Mouse (Mus musculus) monocyte, adult 2 months (primary cell): Measurements from ENCODE around the gene Zranb1.
A peak's percentile ranks its signal among the peaks of the same experiment; 100 is the strongest.

ENCODE experiments used
- DNase-seq, 2 experiments: peaks; one replicate each; pipeline ENCODE4 v3.0.0; 2022; ENCODE audit warnings: low spot score in 2 of 2, low read depth in 1 of 2

Zranb1 gene

DNA sequence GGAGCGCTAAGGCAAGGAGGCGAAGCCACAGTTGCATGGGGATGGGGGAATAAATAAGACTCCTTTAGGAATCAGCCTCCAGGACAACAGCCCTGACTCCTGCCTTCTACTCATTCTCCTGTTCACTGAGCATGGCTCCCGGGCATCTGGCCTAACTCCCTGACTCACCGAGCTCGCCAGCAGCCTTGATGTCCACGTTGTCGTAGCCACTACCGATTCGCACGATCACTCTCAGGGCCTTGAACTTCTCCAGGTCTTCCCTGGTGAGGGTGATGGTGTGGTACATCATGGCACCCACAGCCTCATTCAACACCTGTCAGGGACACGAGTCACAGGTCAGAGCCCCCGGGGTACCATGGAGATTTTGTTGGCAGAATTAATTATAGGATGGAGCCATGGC is 67.7 kb downstream of the Zranb1 start:
- no peak for DNase-seq

DNA sequence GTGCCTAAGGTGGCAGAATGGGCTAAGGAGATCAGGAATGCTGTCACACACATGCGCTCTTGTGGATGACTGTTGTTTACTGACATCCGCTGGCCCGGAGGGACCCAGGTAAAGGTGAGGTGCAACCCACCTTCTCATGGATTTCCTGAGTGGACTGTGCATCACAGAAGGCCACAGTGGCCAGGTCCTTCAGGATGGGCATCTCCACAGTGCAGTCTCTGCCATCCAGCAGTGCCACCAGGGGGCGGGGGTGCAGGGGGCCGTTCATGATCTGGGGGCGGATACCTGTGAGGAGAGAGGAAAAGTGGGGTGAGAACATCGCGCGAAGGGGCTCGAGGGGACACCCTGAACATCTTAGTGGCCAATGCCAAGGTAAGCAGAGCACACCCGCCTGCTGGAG is 68.1 kb downstream of the Zranb1 start:
- no peak for DNase-seq

DNA sequence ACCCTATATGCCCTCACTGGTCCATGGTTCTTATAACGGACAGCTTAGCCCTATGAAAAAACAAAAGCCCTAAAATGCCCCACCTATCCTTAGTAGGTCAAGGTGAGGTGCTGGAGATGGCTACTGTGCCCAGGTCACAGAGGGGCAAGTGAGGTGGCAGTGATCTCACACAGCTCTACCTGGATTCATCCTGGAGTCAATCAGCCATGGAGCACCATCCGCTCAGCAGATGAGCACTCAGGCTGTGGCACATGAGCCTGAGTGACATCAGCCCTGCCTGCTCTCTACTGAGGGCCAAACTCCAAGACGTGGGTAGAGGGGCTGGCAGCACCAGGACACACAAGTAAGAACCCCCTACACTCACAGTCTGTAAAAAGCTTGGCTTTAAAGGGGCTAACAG is 70.4 kb downstream of the Zranb1 start:
- no peak for DNase-seq

DNA sequence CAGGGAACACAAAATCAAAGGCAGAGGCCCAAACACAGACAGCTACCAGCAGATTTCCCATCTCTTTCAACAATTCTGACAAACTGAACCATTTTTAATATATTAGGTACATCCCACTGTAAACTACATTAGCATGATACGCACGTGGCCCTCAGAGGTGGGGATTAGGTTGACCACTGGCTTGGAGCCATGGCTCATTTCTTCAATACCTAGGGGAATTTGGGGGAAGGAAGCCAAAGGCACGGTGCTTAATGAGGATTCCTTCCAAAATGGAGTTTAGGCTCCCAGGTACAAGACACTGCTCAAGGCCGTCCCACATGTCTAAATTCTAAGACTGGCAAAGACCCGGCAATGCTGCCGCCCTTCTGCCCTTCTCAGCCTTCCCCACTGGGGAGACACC is 71.3 kb downstream of the Zranb1 start:
- no peak for DNase-seq

DNA sequence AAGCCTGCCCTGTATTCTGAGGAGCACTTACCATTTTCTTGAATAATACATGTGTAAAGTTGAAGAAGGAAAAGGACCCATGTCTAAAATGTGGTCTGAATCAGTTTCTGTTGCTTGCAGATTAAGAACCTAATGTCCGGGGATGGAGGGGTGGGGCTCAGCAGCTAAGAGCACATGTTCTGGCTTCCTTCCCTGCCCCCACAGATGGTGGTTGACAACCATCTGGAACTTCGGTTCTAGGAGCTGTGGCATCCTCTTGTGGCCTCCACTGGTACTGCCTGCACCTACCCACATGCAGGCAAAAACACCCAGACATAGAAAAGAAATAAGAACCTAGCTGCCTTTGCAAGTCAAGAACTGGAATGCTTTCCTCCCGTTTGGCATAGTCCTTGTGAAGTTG is 72.5 kb downstream of the Zranb1 start:
- DNase-seq = peak in 1 of 2 experiments; percentile 10

DNA sequence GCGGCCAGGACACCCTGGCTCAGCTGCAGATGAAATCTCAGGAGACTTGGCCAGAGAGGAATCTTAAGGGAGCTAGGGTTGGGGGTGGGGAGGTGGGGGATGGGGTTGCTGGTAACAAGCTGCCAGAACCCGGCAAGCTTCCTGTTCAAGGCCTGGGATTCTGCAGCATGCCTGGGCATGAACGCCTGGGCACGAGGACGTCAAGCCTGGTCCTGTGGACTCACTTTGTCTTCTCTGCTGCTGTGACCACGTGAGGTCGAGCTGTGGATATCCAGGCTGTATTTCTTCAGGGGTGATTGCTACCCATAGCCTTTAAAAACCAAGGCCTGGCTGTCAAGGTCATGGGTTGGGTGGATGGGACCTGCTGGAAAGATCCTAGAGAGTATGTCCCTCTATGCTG is 74.8 kb downstream of the Zranb1 start:
- no peak for DNase-seq

DNA sequence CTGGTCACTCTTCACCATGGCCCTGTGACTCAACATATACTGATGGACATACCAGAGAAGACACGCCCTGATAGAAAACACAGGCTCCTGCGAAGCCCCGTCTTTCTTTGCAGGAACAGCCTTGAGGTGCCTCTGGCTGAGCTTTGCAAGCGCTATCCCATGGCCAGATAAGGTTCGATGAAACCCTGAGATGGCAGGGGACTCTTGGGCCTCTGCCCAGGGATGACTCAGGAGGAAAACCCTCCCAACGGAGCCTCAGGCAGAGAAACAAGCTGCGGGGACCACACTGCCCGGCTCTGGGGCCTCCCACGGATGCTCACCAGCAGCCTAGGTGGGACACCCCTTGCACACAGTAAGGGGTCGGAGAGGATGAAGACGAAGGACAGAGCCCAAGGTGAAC is 76.4 kb downstream of the Zranb1 start:
- no peak for DNase-seq

DNA sequence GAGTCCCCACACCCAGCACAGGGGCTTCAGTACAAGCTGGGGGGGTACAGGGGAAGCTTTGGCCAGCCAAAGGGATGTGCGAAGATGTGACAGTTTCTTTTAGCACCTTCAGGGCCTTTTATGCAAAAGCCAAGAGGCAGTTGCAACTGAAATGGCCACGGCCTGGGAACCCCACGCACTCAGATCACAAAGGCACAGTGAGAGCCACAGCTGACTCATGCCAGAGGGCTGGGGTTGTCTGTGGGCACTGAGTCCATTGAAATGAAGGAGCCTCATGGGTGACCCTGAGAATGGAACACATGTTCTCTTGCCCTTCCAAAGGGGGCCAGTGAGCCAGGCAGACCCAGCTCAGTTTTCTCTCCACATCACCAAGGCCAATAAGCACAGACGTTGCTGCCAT is 77.7 kb downstream of the Zranb1 start:
- no peak for DNase-seq

DNA sequence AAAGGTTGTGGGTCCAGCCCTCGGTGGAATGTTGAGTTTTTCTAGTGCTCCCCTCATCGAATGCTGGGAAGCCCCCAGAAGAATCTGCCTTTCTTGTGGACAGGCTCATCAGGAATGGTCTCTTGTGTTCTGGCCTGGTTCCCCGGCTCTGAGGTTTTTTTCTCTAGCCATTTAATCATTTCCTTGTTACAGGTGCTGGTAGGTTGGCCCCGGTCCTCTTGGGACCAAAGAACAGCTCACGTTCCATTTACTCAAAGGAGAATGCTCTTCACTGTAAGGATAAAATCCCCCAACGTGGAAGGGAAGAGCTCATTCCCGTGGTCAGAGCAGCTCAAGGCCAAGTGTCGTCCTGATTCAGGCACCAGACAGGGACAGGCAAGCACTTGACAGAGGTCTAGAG is 78.7 kb downstream of the Zranb1 start:
- DNase-seq = no peak

DNA sequence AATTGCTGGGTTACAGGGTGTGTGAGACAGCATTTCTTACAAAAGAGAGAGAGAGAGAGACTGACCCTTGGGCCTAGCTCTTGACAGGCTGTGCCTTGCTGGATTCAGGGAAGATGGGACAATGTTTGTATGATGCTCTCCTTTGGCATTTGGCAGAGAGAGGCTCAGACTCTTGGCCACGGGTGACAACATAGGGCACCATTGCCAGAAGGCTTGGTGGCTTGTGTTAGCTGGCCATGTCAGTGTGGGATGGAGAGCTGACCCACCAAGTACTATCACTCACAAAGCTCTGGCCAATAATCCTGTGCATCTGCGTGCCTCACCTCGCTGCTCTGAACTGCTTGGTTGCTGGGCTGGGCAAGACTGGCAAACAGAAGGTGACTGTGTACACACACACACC is 79.5 kb downstream of the Zranb1 start:
- DNase-seq = no peak

DNA sequence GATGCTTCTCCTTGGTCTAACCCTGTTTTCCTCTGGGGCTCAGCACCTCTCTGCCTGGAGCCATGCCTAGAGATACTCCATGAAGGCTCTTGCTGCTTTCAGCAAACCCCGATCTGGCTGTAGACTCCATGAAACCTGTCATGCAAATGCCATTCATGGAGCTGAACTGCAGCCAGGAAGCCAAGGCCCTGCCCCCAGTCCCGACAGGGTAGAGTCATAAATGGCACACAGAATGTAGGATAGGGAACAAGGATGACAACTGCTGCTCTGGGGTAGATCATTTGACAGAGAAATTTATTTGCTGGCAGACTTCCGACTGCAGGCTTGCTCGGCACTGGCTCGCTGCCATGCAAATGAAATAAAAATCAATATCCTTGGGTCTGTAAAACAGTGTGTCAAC is 80.2 kb downstream of the Zranb1 start:
- DNase-seq = no peak

DNA sequence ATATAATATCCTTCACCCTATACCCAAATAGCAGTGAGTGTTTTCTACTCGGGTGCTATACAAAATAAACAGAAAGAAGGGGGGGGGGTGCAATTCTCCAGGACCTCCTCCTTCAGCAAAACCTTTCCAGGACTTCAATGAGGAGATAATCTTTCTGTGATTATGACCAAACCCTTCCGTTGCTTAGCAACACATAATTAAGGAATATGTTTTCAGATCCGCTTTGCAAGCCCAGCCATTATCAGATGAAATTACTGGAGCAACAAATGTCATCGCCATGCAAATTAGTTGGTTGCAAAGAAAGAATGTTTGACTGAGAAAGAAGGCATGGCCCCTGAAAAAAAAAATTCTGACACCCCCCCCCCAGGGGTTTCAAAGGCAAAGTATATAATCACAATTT is 80.7 kb downstream of the Zranb1 start:
- no peak for DNase-seq

DNA sequence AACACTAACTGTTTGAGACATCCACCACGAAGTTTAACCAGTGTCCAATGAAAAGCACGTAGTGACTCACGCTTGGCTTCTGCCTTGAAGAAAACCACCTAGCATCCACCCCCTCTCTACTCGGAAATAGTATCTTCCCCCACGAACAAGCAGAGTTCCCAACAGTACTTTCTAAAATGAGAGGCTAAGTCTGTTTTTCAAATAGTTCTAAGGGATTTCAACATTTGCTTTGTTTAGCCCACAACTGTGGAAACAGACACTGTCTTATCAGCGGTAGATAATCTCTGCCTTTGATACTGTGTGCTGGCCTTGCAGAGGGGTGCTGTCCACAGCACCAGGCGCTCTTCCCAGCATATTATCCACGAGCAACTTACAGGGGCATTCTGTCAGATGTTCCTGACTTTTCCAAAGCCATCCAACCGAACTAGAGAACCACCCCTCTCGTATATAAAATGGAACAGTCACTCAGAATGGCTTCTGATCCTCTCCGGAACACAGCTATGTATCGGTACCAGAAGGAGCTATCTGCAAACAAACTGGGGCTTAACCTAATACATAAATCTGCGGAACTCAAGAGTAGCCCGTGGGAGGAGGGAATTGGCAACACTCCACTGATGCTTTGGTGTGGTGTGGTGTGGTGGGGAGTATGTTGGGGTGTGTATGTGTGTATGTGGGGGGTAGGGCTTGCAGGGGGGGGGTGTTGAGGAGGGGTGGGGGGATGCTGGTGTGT is 81.9 kb downstream of the Zranb1 start:
- DNase-seq = no peak

DNA sequence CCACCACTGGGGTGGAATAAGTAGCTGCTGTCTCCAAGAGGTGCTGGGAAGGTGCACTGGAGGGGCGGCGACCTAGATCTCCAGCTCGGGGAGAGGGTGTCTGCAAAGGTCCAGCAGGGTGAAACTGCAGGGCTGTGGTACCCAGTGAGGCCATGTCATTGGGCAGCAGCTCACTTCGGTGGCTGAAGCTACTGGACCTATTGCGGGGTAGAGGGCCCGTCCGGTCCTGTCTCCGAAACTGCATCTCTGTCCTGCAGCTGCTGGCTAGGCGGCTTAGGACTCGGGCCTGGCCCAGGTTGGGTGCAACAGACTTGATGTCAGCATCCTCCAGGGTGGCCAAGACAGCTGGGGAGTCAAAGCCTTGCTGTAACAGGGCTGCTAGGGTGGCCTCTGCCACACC is 83.0 kb downstream of the Zranb1 start:
- no peak for DNase-seq

DNA sequence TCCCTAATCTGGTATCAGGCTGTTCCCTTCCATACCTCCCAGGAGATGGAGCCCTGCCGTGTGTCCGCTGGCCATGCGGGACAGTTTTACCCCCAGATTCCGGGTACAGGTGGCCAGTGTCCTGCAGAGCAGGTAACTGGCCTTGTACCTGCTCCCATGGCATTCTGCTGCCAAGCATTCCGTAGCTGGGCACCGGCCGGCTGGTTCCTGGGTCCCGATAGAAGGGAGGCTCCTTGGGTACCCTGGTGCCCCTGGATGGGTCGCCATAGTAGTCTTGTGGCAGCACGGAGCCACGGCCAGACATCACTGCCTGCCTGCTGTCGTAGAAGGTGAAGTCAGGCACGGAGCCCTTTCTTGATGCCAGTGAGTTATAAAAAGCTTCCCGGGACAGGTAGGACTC is 83.7 kb downstream of the Zranb1 start:
- DNase-seq = no peak

DNA sequence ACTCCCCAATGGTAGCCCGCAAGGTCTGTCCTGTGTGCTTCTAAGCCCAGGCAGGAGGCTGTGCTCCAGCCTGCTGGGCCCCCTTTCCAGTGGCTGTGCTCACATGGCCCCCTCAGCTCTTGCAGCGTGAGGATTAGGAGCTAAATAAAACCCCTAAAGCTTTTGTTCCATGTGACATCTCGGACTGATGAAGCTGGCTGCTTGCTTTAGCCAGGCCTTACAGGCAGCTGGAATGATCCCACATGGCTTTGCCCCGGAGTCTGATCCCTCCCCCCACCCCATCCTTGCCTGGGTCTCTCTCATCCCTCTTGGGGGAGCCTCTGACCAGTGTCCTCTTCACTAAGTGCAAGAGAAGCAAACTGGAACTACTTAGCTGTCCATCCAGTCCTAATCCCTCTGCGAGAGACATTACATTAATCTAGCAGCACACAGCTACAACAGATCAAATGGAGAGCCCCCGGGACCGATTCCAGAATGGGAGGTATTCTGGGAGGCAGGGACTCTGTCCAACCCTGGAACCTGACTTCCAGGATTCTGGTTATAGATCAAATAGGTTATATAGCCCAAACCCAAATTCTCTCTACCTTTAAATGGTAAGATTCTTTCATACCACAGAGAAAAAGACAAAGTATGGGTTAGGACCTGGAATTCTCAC is 84.6 kb downstream of the Zranb1 start:
- no peak for DNase-seq

DNA sequence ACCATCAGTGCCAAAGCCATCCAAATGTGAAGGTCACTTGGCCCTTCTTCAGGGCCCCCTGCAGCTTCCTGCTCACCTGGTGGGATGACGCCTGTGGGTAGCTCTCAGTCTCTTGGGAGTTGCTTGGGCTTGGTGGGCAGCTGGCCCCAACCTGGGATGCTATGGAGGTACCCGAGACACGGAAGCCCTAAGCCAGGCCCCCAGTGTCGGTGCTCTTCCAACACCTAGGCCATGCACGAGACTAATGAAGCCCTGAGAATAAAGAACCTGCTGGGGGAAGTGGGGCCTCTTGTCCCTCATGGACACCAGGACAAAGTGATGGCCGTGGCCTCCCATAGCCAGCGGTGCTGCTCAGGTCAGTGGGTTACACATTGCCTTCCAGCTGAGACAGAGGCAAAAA is 88.0 kb downstream of the Zranb1 start:
- no peak for DNase-seq

DNA sequence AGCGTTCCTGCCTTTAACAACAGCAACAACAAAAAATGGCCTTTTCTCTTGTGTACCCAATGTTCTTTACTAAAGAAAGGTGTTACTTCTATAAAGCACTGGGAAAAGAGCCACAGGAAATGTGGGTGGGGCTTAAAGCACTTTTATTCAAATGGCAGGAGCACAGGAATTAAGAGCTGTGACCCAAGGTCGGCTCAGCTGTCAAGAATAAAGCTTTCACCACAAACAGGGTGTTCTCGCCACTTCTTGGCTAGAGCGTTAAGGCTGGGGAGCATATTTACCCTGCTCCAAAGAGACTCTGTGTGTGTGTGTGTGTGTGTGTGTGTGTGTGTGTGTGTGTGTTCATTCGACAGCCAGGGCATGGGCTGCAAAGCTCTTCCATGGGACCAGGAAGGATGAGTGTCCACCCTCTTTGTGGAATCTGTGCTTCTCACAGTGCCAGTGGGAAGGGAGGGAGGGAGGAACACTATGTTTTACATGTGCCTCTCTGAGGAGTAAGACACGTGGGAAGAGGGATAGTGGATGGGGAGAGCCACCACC is 88.6 kb downstream of the Zranb1 start:
- no peak for DNase-seq

DNA sequence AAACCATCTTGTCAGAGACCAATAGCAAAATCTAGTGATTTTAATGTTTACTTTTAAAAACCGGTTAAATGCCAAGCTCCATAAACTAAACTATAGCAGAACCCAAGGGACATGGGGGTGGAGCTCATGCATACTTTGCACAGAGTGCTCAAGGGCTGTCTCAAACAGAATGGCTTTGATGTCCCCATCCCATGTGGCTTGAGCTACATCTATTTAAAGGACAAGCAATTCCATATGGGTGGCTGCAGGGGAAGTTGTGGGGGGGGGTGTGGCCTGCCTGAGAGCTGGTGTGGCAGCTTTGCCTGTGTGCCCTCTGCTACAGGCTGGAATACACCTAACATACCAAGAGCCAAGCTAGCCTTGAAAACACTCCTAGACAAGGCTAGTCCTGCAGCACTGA is 93.8 kb downstream of the Zranb1 start:
- DNase-seq = no peak

DNA sequence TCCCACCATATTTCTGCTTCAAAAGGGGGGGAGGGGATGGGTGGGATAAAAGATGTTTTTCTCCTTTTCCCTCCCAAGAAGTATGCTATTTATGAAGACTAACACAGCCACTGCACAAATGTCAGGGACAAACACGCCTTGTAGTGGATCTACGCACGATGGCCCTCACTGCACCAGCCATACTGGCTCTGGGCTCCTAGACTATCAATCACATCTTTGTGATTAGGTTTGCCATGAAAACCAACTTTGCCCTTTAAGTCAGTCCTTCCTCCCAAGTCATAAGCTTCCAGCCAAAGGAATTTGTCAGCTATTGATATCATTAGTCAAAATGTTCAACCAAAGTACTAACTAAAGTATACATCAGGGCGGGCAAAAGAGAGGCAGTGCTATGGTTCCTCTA is 97.0 kb downstream of the Zranb1 start:
- no peak for DNase-seq

DNA sequence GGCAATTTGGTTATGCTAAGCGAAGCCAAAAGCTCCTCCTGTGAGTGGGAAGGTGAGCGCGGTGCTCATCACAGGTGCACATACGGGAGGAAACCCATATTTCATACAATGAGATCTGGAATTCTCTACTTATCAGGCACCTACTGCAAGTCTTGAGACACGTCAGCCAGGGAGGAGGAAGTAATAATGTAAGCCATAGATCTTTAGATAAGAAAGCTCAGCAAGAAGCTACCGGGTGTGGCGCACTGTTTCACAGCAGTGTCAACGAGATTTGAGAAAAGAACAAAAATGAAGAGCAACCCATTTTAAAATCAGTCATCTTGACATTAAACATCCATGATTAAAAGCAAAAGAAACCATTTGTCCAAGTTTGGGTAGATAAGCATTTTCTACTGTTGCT is 98.1 kb downstream of the Zranb1 start:
- no peak for DNase-seq

DNA sequence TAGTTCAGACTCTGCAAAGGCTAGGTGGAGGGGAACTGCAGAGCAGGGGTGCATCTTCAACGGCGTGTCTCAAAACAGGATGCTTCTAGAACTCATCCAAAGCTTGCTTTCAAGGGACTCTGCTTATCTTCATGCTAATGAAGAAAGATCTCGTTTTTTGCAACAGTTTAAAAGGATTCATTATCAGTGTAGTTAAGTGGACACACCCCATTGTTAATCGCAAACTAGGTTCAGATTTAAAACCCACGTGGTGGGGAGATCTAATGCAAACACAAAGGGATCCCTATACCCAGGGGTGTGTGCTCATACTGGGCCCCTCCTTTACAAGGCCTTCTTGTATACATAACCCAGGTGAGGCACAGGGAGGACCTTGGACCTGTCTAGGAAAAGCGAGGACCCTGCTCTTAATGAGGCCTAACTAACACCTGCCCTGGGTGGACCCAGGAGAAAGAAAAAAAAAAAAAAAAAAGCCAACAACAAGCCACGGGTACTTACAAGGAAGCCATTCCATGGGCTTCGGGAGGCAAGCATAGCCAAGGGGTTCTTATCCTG is 98.6 kb downstream of the Zranb1 start:
- no peak for DNase-seq
